Mouse (Mus musculus) CH12.LX (cell line): ENCODE data around the gene Btbd35f11. TPM values are rescaled to one million over a fixed set of nuclear protein-coding genes. Genes with fewer than 3 reads are reported as not detected.
"Not testable (repeated sequence)": the region's sequence is repeated elsewhere in the genome, so short reads cannot be mapped to it uniquely, and the experiment has no call there.

ENCODE experiments used
- DNase-seq: peaks from one replicate; pipeline ENCODE4 v3.0.0-alpha.2; 2013; ENCODE audit errors: extremely low read depth
- H3K27ac ChIP-seq: 2 replicates; pipeline ENCODE4 v1.5.1; 2012; ENCODE audit warnings: low read depth, mild to moderate bottlenecking, control low read depth, moderate library complexity; ENCODE audit not compliant: insufficient read depth
- H3K27me3 ChIP-seq: replicated peaks from 2 replicates; pipeline ENCODE3; 2012; ENCODE audit warnings: inconsistent platforms
- H3K36me3 ChIP-seq, 2 experiments: replicated peaks in 1 of 2; 2 replicates each; pipeline versions ENCODE3 to v1.6.1; 2012; ENCODE audit warnings: inconsistent platforms in 1 of 2, low read length in 1 of 2, mild to moderate bottlenecking in 1 of 2, mixed read lengths in 1 of 2, moderate library complexity in 1 of 2; ENCODE audit not compliant: control insufficient read depth in 1 of 2, insufficient read depth in 1 of 2
- H3K4me1 ChIP-seq, 2 experiments: 2 replicates each; pipeline ENCODE4 v1.6.1; 2012; ENCODE audit warnings: inconsistent platforms in 1 of 2, moderate library complexity in 1 of 2; ENCODE audit not compliant: insufficient read depth in 2 of 2, control insufficient read depth in 1 of 2
- H3K4me2 ChIP-seq: 2 replicates; pipeline ENCODE4 v1.6.1; 2012; ENCODE audit warnings: low read depth, mild to moderate bottlenecking, control low read depth; ENCODE audit not compliant: poor library complexity, insufficient read depth, severe bottlenecking
- H3K4me3 ChIP-seq, 3 experiments: fragments of 150-350 bp in 1 of 3; sonication (generic) in 1 of 3; replicated peaks in 1 of 3; 2 replicates each; pipeline versions ENCODE3 to v1.5.1; 2011 to 2012; ENCODE audit warnings: low read depth in 2 of 3, low read length in 2 of 3, mild to moderate bottlenecking in 2 of 3, moderate library complexity in 2 of 3, control low read depth in 1 of 3, improper control_type of control experiment in 1 of 3, inconsistent platforms in 1 of 3, mixed read lengths in 1 of 3; ENCODE audit not compliant: poor library complexity in 1 of 3
- H3K79me2 ChIP-seq: replicated peaks from 2 replicates; pipeline ENCODE4 v1.6.1; 2012; ENCODE audit warnings: mild to moderate bottlenecking, moderate library complexity; ENCODE audit not compliant: control insufficient read depth, poor library complexity, insufficient read depth, severe bottlenecking; ENCODE audit errors: extremely low read depth
- H3K9ac ChIP-seq: 2 replicates; pipeline ENCODE4 v1.6.1; 2012; ENCODE audit warnings: low read depth, mild to moderate bottlenecking, control low read depth, moderate library complexity; ENCODE audit not compliant: insufficient read depth
- H3K9me3 ChIP-seq: replicated peaks from 2 replicates; pipeline ENCODE3; 2012; ENCODE audit warnings: low read length, inconsistent platforms, mixed read lengths
- dilution Hi-C: fragments of 300-500 bp; cut with MboI; formaldehyde crosslinking; loops from 2 replicates; pipeline ENCODE4 v1.14.3; 2020; ENCODE audit warnings: low sequenced_read_pairs; ENCODE audit not compliant: extremely low pct_unique_long_range_greater_than_20kb, extremely low pct_ligation_motif_present
- in situ Hi-C: fragments of 300-500 bp; cut with MboI; formaldehyde crosslinking; loops from 3 replicates; pipeline ENCODE4 v1.14.3; 2019; ENCODE audit warnings: low sequenced_read_pairs, low pct_ligation_motif_present, low pct_unique_long_range_greater_than_20kb, mixed read lengths
- polyA plus RNA-seq: library from polyadenylated mRNA; unstranded; fragments of >175 nt; gene quantifications from 2 replicates; pipeline ENCODE4 v1.2.1, GENCODE M21; 2012; ENCODE audit warnings: low read depth; ENCODE audit not compliant: insufficient read length
- total RNA-seq, 2 experiments: library from RNA; depleted of rRNA; stranded (reverse); fragments of 300-350 nt in 1 of 2; fragments of >200 nt in 1 of 2; gene quantifications; 2 replicates each; pipeline ENCODE4 v1.2.3; 2012 to 2014

Gene Btbd35f11
- total RNA-seq (2012; rRNA removed) (not detected in 2 replicates), total RNA-seq (2014; rRNA removed) (not detected in 2 replicates), polyA plus RNA-seq (not detected in 2 replicates)

GRCm38 (mm10) chrX:3443590-3443989 lies at the start of gene Btbd35f11:
Gene Btbd35f11 (minus strand): TSS chrX:3443690.
- H3K27me3 ChIP-seq, H3K36me3 ChIP-seq, H3K9ac ChIP-seq, DNase-seq, dilution Hi-C loops, H3K27ac ChIP-seq, H3K4me1 ChIP-seq, H3K4me3 ChIP-seq, H3K4me2 ChIP-seq, H3K9me3 ChIP-seq, in situ Hi-C loops, H3K79me2 ChIP-seq: not testable (repeated sequence)

- H3K4me3 ChIP-seq, DNase-seq, H3K27ac ChIP-seq, H3K27me3 ChIP-seq, H3K4me2 ChIP-seq, H3K9ac ChIP-seq, H3K9me3 ChIP-seq, H3K36me3 ChIP-seq, H3K4me1 ChIP-seq, dilution Hi-C loops, in situ Hi-C loops, H3K79me2 ChIP-seq: not testable (repeated sequence)
These were observed 33.5 kb downstream of the Btbd35f11 start for GRCm38 (mm10) chrX:3409946-3410345.

Other genes with a start within 250 kb of the Btbd35f11 start
- not detected in 2 replicates for gene Btbd35f24, start 247.9 kb downstream of the Btbd35f11 start, total RNA-seq (2012; rRNA removed)
- gene Btbd35f24, start 247.9 kb downstream of the Btbd35f11 start, total RNA-seq (2014; rRNA removed), result not detected in 2 replicates
- gene Btbd35f24, start 247.9 kb downstream of the Btbd35f11 start, polyA plus RNA-seq, result not detected in 2 replicates